Mouse (Mus musculus): Measurements from ENCODE around the gene Prl2a1. TPM values are rescaled to one million over a fixed set of nuclear protein-coding genes. Genes with fewer than 3 reads are reported as not detected.
"Not testable (repeated sequence)": the region's sequence is repeated elsewhere in the genome, so short reads cannot be mapped to it uniquely, and the experiment has no call there.

The Prl2a1 gene
- polyA plus RNA-seq (2015; fragmentation: Nextera tagmentation; extraction: Ambion mirVana): not detected in 2 replicates

- 69% methylated on average over 1 of the region's 1 CpGs for WGBS (ENCODE audit: insufficient replicate concordance)
- no peak within 1 kb of the TSS for H3K4me3 ChIP-seq (replicated peaks)
- no peaks in the 10 kb centered on the region for H3K9me3 ChIP-seq (replicated peaks)
- H3K4me1 ChIP-seq (replicated peaks): no peaks in the 10 kb centered on the region
- H3K4me2 ChIP-seq: no peak within 1 kb of the TSS
- no peak within 1 kb of the TSS for H3K9ac ChIP-seq
- no peaks in the 10 kb centered on the region for H3K36me3 ChIP-seq (replicated peaks)
- no peak for ATAC-seq (ENCODE audit: insufficient read depth)
- no peaks in the 10 kb centered on the region for H3K27me3 ChIP-seq
- no peak within 1 kb of the TSS for H3K27ac ChIP-seq (replicated peaks)
These were observed at the start of gene Prl2a1 for GRCm38 (mm10) chr13:27801354-27801753. Prl2a1 (plus strand) TSS chr13:27801654.

- H3K4me1 ChIP-seq (replicated peaks); H3K4me3 ChIP-seq (replicated peaks); H3K36me3 ChIP-seq (replicated peaks); H3K27me3 ChIP-seq; H3K27ac ChIP-seq (replicated peaks); ATAC-seq (ENCODE audit: insufficient read depth); H3K4me2 ChIP-seq; H3K9me3 ChIP-seq (replicated peaks); H3K9ac ChIP-seq: not testable (repeated sequence)
- 55% methylated on average over 3 of the region's 3 CpGs for WGBS (ENCODE audit: insufficient replicate concordance)
These were observed 20.8 kb upstream of the Prl2a1 start, which contains the start of gene Prl7c1 for GRCm38 (mm10) chr13:27780704-27781103. Prl7c1 (minus strand) TSS chr13:27780804.

GRCm38 (mm10) chr13:27799303-27799702, 2.2 kb upstream of the Prl2a1 start:
- Histone ChIP-seq H3K4me2 (no peak overlapping the region), H3K4me1 (replicated peaks) (no peaks in the 10 kb centered on the region), H3K27ac (replicated peaks) (no peak overlapping the region), H3K36me3 (replicated peaks) (no peaks in the 10 kb centered on the region), H3K9ac (no peak overlapping the region), H3K27me3 (no peaks in the 10 kb centered on the region), H3K9me3 (replicated peaks) (no peaks in the 10 kb centered on the region), H3K4me3 (replicated peaks) (no peak overlapping the region)
- ATAC-seq (ENCODE audit: insufficient read depth): no peak
- 27% methylated on average over 4 of the region's 4 CpGs for WGBS (ENCODE audit: insufficient replicate concordance)

- no peak for ATAC-seq (ENCODE audit: insufficient read depth)
These were observed 1.3 kb downstream of the Prl2a1 start for GRCm38 (mm10) chr13:27802765-27803164.

GRCm38 (mm10) chr13:27849042-27849441, 47.6 kb downstream of the Prl2a1 start, which contains the start of gene Prl2c1:
Prl2c1 (plus strand) TSS chr13:27849342.
- Histone ChIP-seq H3K9ac (no peak within 1 kb of the TSS), H3K27me3 (no peaks in the 10 kb centered on the region), H3K27ac (replicated peaks) (no peak within 1 kb of the TSS), H3K4me2 (no peak within 1 kb of the TSS), H3K4me3 (replicated peaks) (no peak within 1 kb of the TSS), H3K9me3 (replicated peaks) (no peaks in the 10 kb centered on the region), H3K36me3 (replicated peaks) (no peaks in the 10 kb centered on the region), H3K4me1 (replicated peaks) (no peaks in the 10 kb centered on the region)
- no peak for ATAC-seq (ENCODE audit: insufficient read depth)
- WGBS (ENCODE audit: insufficient replicate concordance): 79% methylated on average over 3 of the region's 3 CpGs

More at GRCm38 (mm10) chr13:27802765-27803164, 1.3 kb downstream of the Prl2a1 start:
- H3K4me2 ChIP-seq: no peak overlapping the region
- H3K9me3 ChIP-seq (replicated peaks): no peaks in the 10 kb centered on the region
- no peak overlapping the region for H3K9ac ChIP-seq
- no peaks in the 10 kb centered on the region for H3K36me3 ChIP-seq (replicated peaks)
- 55% methylated on average over 1 of the region's 1 CpGs for WGBS (ENCODE audit: insufficient replicate concordance)
- H3K27me3 ChIP-seq: no peaks in the 10 kb centered on the region
- H3K4me3 ChIP-seq (replicated peaks): no peak overlapping the region
- no peak overlapping the region for H3K27ac ChIP-seq (replicated peaks)
- H3K4me1 ChIP-seq (replicated peaks): no peaks in the 10 kb centered on the region

Other genes starting within 250 kb of the Prl2a1 start
- gene Prl8a9, start 237.0 kb upstream of the Prl2a1 start, polyA plus RNA-seq (2015; fragmentation: Nextera tagmentation; extraction: Ambion mirVana): not detected in 2 replicates
- not detected in 2 replicates for gene Prl8a1, start 219.5 kb upstream of the Prl2a1 start, polyA plus RNA-seq (2015; fragmentation: Nextera tagmentation; extraction: Ambion mirVana)
- not detected in 2 replicates for gene Prl7b1, start 191.1 kb upstream of the Prl2a1 start, polyA plus RNA-seq (2015; fragmentation: Nextera tagmentation; extraction: Ambion mirVana)
- gene Prl7a1, start 159.2 kb upstream of the Prl2a1 start, polyA plus RNA-seq (2015; fragmentation: Nextera tagmentation; extraction: Ambion mirVana): not detected in 2 replicates
- gene Prl7a2, start 133.6 kb upstream of the Prl2a1 start, polyA plus RNA-seq (2015; fragmentation: Nextera tagmentation; extraction: Ambion mirVana): not detected in 2 replicates
- gene Prl7d1, start 84.9 kb upstream of the Prl2a1 start, polyA plus RNA-seq (2015; fragmentation: Nextera tagmentation; extraction: Ambion mirVana): not detected in 2 replicates
- not detected in 2 replicates for gene Prl7c1, start 20.9 kb upstream of the Prl2a1 start, polyA plus RNA-seq (2015; fragmentation: Nextera tagmentation; extraction: Ambion mirVana)
- gene Prl2c1, start 47.7 kb downstream of the Prl2a1 start, polyA plus RNA-seq (2015; fragmentation: Nextera tagmentation; extraction: Ambion mirVana): not detected in 2 replicates
- gene Prl4a1, start 214.6 kb downstream of the Prl2a1 start, polyA plus RNA-seq (2015; fragmentation: Nextera tagmentation; extraction: Ambion mirVana): not detected in 2 replicates

Data from liver, embryonic 15.5 days (tissue).